Mouse (Mus musculus) forebrain, embryonic 11.5 days (tissue): ENCODE measurements around the gene Kazn. TPM values are rescaled to one million over a fixed set of nuclear protein-coding genes. Genes with fewer than 3 reads are reported as not detected.

ENCODE experiments used
- ATAC-seq: fragments of 200-750 bp; cut with Nextera tagmentation; replicated peaks from 2 replicates; pipeline ENCODE4 v1.8.0; 2017; ENCODE audit warnings: moderate TSS enrichment; ENCODE audit not compliant: low FRiP score
- DNase-seq: peaks from one replicate; pipeline ENCODE4 v3.0.0-alpha.2; 2017; ENCODE audit warnings: low spot score
- H3K27ac ChIP-seq: fragments of 300-500 bp; sonication (generic); 2 replicates; pipeline ENCODE4 v1.5.1; 2014; ENCODE audit warnings: low read depth, low read length
- H3K27me3 ChIP-seq: fragments of 300-500 bp; sonication (generic); 2 replicates; pipeline ENCODE4 v1.6.1; 2014; ENCODE audit warnings: mild to moderate bottlenecking, low read length, mixed read lengths; ENCODE audit not compliant: control insufficient read depth, insufficient read depth
- H3K36me3 ChIP-seq: fragments of 300-500 bp; sonication (generic); 2 replicates; pipeline ENCODE4 v1.6.1; 2014; ENCODE audit warnings: mild to moderate bottlenecking, low read length, moderate library complexity, mixed read lengths; ENCODE audit not compliant: control insufficient read depth, insufficient read depth
- H3K4me1 ChIP-seq: fragments of 300-500 bp; sonication (generic); replicated peaks from 2 replicates; pipeline ENCODE4 v1.6.1; 2014; ENCODE audit warnings: low read length, mixed read lengths; ENCODE audit not compliant: control insufficient read depth, insufficient read depth
- H3K4me2 ChIP-seq: fragments of 300-500 bp; sonication (generic); 2 replicates; pipeline ENCODE4 v1.6.1; 2014; ENCODE audit warnings: low read depth, mild to moderate bottlenecking, low read length, moderate library complexity, mixed read lengths; ENCODE audit not compliant: severe bottlenecking
- H3K4me3 ChIP-seq: fragments of 300-500 bp; sonication (generic); 2 replicates; pipeline ENCODE4 v1.5.1; 2014; ENCODE audit warnings: low read depth, low read length
- H3K9ac ChIP-seq: fragments of 300-500 bp; sonication (generic); 2 replicates; pipeline ENCODE4 v1.6.1; 2014; ENCODE audit warnings: low read length
- H3K9me3 ChIP-seq: fragments of 300-500 bp; sonication (generic); 2 replicates; pipeline ENCODE4 v1.6.1; 2016; ENCODE audit warnings: low read length, mixed read lengths; ENCODE audit not compliant: control insufficient read depth
- WGBS: fragments of 180-500 bp; shearing (Covaris S2); extraction: QIAGEN DNeasy Blood & Tissue Kit; methylation state at CpG from one replicate; pipeline ENCODE4 v1.1.7; 2014; 5-methylcytosine and 5-hydroxymethylcytosine counted together
- polyA plus RNA-seq: library from polyadenylated mRNA; unstranded; fragments of >200 nt; fragmentation: Nextera tagmentation; extraction: Ambion mirVana; gene quantifications from 2 replicates; pipeline ENCODE4 v1.2.1, GENCODE M21; 2014

Gene Kazn
- polyA plus RNA-seq, 1 experiment from 2014 or later, result 18.1 TPM

GRCm38 (mm10) chr4:142238041-142238440 lies 1.2 kb downstream of the Kazn start:
- Histone ChIP-seq H3K27me3 (peaks cover 5% of the 10 kb centered on the region; the same call in 1 of the 2 replicates), H3K27ac (no peak overlapping the region), H3K36me3 (no peaks in the 10 kb centered on the region), H3K4me2 (peak overlapping the region; percentile 100), H3K4me1 (peaks cover 18% of the 10 kb centered on the region), H3K9ac (peak overlapping the region; percentile 68; the same call in 1 of the 2 replicates), H3K9me3 (no peaks in the 10 kb centered on the region), H3K4me3 (peak overlapping the region; percentile 66)
- ATAC-seq (no peak), DNase-seq (no peak)
- WGBS, result 21% methylated on average over 14 of the region's 14 CpGs

- Histone ChIP-seq H3K4me2 (no peak overlapping the region), H3K36me3 (no peaks in the 10 kb centered on the region), H3K9me3 (no peaks in the 10 kb centered on the region), H3K27me3 (peaks cover 5% of the 10 kb centered on the region; the same call in 1 of the 2 replicates), H3K27ac (no peak overlapping the region), H3K4me3 (no peak overlapping the region), H3K9ac (no peak overlapping the region), H3K4me1 (peaks cover 18% of the 10 kb centered on the region)
- DNase-seq (no peak), ATAC-seq (no peak)
- 94% methylated on average over 4 of the region's 4 CpGs for WGBS
Observed at GRCm38 (mm10) chr4:142236681-142237080, 2.5 kb downstream of the Kazn start.

- no peak for ATAC-seq
Observed at GRCm38 (mm10) chr4:142235426-142235825, 3.8 kb downstream of the Kazn start.

GRCm38 (mm10) chr4:142234828-142235227 lies 4.4 kb downstream of the Kazn start:
- peaks cover 14% of the 10 kb centered on the region; the same call in 1 of the 2 replicates for H3K4me1 ChIP-seq

More at GRCm38 (mm10) chr4:142235426-142235825, 3.8 kb downstream of the Kazn start:
- H3K4me3 ChIP-seq, result no peak overlapping the region
- no peak overlapping the region for H3K27ac ChIP-seq
- H3K9ac ChIP-seq, result no peak overlapping the region
- peaks cover 18% of the 10 kb centered on the region for H3K4me1 ChIP-seq
- WGBS, result 87% methylated on average over 11 of the region's 11 CpGs
- H3K27me3 ChIP-seq, result peaks cover 5% of the 10 kb centered on the region; the same call in 1 of the 2 replicates
- DNase-seq, result no peak
- no peaks in the 10 kb centered on the region for H3K36me3 ChIP-seq
- H3K4me2 ChIP-seq, result no peak overlapping the region
- H3K9me3 ChIP-seq, result no peaks in the 10 kb centered on the region

GRCm38 (mm10) chr4:142228821-142229575 lies 10.2 kb downstream of the Kazn start:
- no peak overlapping the region for H3K4me3 ChIP-seq
- ATAC-seq (0 out of 2 replicates have a peak, but pooled peaks have one; percentile 39), DNase-seq (no peak)
- H3K36me3 ChIP-seq, result no peaks in the 10 kb centered on the region
- no peak overlapping the region for H3K4me2 ChIP-seq
- peaks cover 2% of the 10 kb centered on the region; the same call in 1 of the 2 replicates for H3K4me1 ChIP-seq
- 40% methylated on average over 13 of the region's 13 CpGs for WGBS
- H3K9ac ChIP-seq, result peak overlapping the region; percentile 12; the same call in 1 of the 2 replicates
- no peaks in the 10 kb centered on the region for H3K27me3 ChIP-seq
- H3K9me3 ChIP-seq, result no peaks in the 10 kb centered on the region
- no peak overlapping the region for H3K27ac ChIP-seq

More at GRCm38 (mm10) chr4:142234828-142235227, 4.4 kb downstream of the Kazn start:
- no peak overlapping the region for H3K9ac ChIP-seq
- DNase-seq (no peak), ATAC-seq (no peak)
- no peak overlapping the region for H3K4me2 ChIP-seq
- H3K27ac ChIP-seq, result no peak overlapping the region
- 62% methylated on average over 9 of the region's 9 CpGs for WGBS
- peaks cover 5% of the 10 kb centered on the region; the same call in 1 of the 2 replicates for H3K27me3 ChIP-seq
- H3K36me3 ChIP-seq, result no peaks in the 10 kb centered on the region
- no peak overlapping the region for H3K4me3 ChIP-seq
- no peaks in the 10 kb centered on the region for H3K9me3 ChIP-seq

- no peak for ATAC-seq
- peaks cover 5% of the 10 kb centered on the region for H3K4me1 ChIP-seq
Observed at GRCm38 (mm10) chr4:142223898-142224645, 15.1 kb downstream of the Kazn start.

GRCm38 (mm10) chr4:142222385-142222784 lies 16.8 kb downstream of the Kazn start:
- Histone ChIP-seq H3K4me3 (no peak overlapping the region), H3K27ac (no peak overlapping the region), H3K4me2 (no peak overlapping the region), H3K4me1 (peaks cover 5% of the 10 kb centered on the region; the same call in 1 of the 2 replicates), H3K9me3 (no peaks in the 10 kb centered on the region), H3K9ac (no peak overlapping the region), H3K36me3 (no peaks in the 10 kb centered on the region), H3K27me3 (no peaks in the 10 kb centered on the region)
- ATAC-seq (no peak), DNase-seq (no peak)
- WGBS, result 57% methylated on average over 1 of the region's 1 CpGs

More at GRCm38 (mm10) chr4:142223898-142224645, 15.1 kb downstream of the Kazn start:
- Histone ChIP-seq H3K4me2 (no peak overlapping the region), H3K27me3 (no peaks in the 10 kb centered on the region), H3K36me3 (no peaks in the 10 kb centered on the region), H3K9me3 (no peaks in the 10 kb centered on the region), H3K4me3 (no peak overlapping the region), H3K27ac (no peak overlapping the region), H3K9ac (no peak overlapping the region)
- DNase-seq, result no peak
- WGBS, result 81% methylated on average over 9 of the region's 9 CpGs

- no peak for DNase-seq
- 58% methylated on average over 5 of the region's 5 CpGs for WGBS
- peaks cover 5% of the 10 kb centered on the region; the same call in 1 of the 2 replicates for H3K4me1 ChIP-seq
Observed at GRCm38 (mm10) chr4:142221757-142222072, 17.5 kb downstream of the Kazn start.

More at GRCm38 (mm10) chr4:142221757-142222072, 17.5 kb downstream of the Kazn start:
- H3K27me3 ChIP-seq, result no peaks in the 10 kb centered on the region
- no peak overlapping the region for H3K4me3 ChIP-seq
- no peaks in the 10 kb centered on the region for H3K9me3 ChIP-seq
- H3K36me3 ChIP-seq, result no peaks in the 10 kb centered on the region
- H3K4me2 ChIP-seq, result no peak overlapping the region
- no peak overlapping the region for H3K9ac ChIP-seq
- no peak for ATAC-seq
- no peak overlapping the region for H3K27ac ChIP-seq
